Mouse (Mus musculus): Measurements from ENCODE around the gene Clstn1. TPM values are rescaled to one million over a fixed set of nuclear protein-coding genes. Genes with fewer than 3 reads are reported as not detected.

Clstn1 gene
- total and polyA plus RNA-seq, 3 experiments = 25.6 to 88.3 (median 86.7) TPM

DNA sequence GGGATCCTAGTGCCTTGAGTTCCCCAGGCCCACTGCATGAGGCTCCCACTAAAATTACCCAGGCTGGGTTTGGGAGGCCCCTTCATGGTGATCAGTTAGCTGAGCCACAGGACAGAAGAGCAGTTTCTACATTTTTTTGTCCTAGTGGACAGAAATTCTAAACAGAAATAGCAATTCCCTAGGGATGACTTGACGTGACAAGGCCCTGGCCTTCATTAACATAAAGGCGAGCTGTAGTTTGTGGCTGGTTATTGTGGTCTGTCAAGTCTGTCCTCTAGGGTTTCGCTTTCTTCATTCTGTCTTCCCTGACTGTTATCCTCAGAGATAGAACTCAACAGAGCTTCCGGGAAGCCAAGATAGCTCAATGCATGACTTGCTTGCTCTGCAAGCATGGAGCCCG is 55.7 kb downstream of the Clstn1 start:
- Histone ChIP-seq H3K27ac (no peak overlapping the region), H3K4me3 (no peak overlapping the region), H3K4me1 (ENCODE audit: control insufficient read depth, insufficient read depth, low read length) (no peaks in the 10 kb centered on the region), H3K36me3 (ENCODE audit: control insufficient read depth, insufficient read depth, low read length) (no peaks in the 10 kb centered on the region), H3K9ac (ENCODE audit: low read depth, low read length) (no peak overlapping the region), H3K27me3 (ENCODE audit: control insufficient read depth, insufficient read depth, low read length) (no peaks in the 10 kb centered on the region), H3K79me2 (replicated peaks; ENCODE audit: control insufficient read depth, insufficient read depth, low read length) (no peaks in the 10 kb centered on the region)
- DNase-seq = no peak
- TF ChIP-seq POLR2A (IDR thresholded peaks at IDR 0.05; ENCODE audit: insufficient read depth, low read depth, low read length) = no peak
- TF ChIP-seq EP300 (IDR thresholded peaks at IDR 0.05; ENCODE audit: insufficient read depth, low read depth, low read length) = no peak
- TF ChIP-seq CTCF (IDR thresholded peaks at IDR 0.05) = no peak
- intact Hi-C loops (cut with DNase I) = no loop called here
- WGBS = 82% methylated on average over 5 of the region's 5 CpGs

DNA sequence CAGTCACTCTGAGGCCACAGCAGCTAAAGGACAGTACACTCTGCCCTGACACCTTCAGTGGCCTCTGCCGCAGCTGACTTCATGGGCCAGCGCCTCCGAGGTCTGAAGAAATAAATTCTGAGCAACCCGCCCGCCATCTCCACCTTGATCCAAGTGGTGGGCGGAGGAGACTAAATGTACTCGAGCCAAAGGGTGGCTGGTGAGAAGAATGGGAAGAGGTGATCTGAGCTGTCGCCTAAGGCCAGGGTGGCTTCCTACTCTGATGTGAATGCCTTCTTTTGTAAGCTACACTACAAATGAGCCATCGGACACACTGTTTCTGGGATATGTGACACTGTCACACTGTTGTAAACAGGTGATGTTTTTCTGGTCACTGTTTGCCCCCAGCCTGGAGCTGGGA is 59.5 kb downstream of the Clstn1 start:
- no peak overlapping the region for H3K4me3 ChIP-seq
- no peak overlapping the region for H3K27ac ChIP-seq
- TF ChIP-seq CTCF (IDR thresholded peaks at IDR 0.05) (no peak), EP300 (IDR thresholded peaks at IDR 0.05; ENCODE audit: insufficient read depth, low read depth, low read length) (no peak), POLR2A (IDR thresholded peaks at IDR 0.05; ENCODE audit: insufficient read depth, low read depth, low read length) (no peak)
- no peak overlapping the region for H3K9ac ChIP-seq (ENCODE audit: low read depth, low read length)
- no peaks in the 10 kb centered on the region for H3K36me3 ChIP-seq (ENCODE audit: control insufficient read depth, insufficient read depth, low read length)
- no peaks in the 10 kb centered on the region for H3K79me2 ChIP-seq (replicated peaks; ENCODE audit: control insufficient read depth, insufficient read depth, low read length)
- WGBS = 94% methylated on average over 9 of the region's 9 CpGs
- no peaks in the 10 kb centered on the region for H3K27me3 ChIP-seq (ENCODE audit: control insufficient read depth, insufficient read depth, low read length)
- intact Hi-C loops (cut with DNase I) = no loop called here
- no peak for DNase-seq
- H3K4me1 ChIP-seq (ENCODE audit: control insufficient read depth, insufficient read depth, low read length) = peaks cover 1% of the 10 kb centered on the region

DNA sequence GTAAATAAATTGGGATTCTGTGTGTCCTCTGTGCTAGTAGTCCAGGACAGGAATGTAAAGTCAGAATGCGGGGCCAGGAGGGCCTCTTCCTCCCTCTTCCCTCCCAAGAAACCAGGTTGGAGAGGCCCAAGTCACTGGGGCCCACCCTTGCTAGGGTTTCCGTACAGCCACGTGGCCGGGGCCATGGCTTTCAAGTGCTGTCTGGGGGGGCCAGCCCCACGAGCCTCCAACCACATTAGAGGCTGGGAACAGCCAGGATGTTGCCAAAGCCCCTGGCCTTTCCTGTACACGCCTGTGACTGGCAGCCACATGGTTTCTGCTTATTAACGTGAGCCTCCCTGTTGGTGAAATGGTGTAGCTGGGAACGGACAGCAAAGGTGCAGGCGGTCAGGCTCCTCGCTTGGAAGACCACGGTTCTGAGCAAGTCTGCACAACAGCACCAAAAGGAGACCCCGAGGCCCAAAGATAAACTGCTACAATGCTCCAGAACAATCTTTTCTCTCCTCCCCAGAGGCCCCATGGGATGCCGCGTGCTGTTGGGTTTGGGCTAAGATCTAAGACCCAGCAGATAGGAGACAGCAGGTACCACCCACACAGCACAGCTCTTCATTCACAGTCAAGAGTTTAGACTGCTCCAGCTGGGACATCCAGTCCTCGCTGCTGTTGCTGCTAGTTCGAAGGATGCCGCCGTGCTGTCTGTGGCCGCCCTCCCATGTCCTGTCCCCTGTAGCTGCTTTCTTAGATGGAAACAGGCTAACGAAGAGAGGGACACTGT is 62.0 kb downstream of the Clstn1 start:
- DNase-seq = no peak
- H3K27ac ChIP-seq = no peak overlapping the region
- 73% methylated on average over 20 of the region's 20 CpGs for WGBS
- no peaks in the 10 kb centered on the region for H3K27me3 ChIP-seq (ENCODE audit: control insufficient read depth, insufficient read depth, low read length)
- TF ChIP-seq EP300 (IDR thresholded peaks at IDR 0.05; ENCODE audit: insufficient read depth, low read depth, low read length) (no peak), CTCF (IDR thresholded peaks at IDR 0.05) (no peak), POLR2A (IDR thresholded peaks at IDR 0.05; ENCODE audit: insufficient read depth, low read depth, low read length) (no peak)
- no peaks in the 10 kb centered on the region for H3K36me3 ChIP-seq (ENCODE audit: control insufficient read depth, insufficient read depth, low read length)
- H3K4me1 ChIP-seq (ENCODE audit: control insufficient read depth, insufficient read depth, low read length) = peaks cover 1% of the 10 kb centered on the region
- no peaks in the 10 kb centered on the region for H3K79me2 ChIP-seq (replicated peaks; ENCODE audit: control insufficient read depth, insufficient read depth, low read length)
- H3K4me3 ChIP-seq = no peak overlapping the region
- intact Hi-C loops (cut with DNase I) = no loop called here
- no peak overlapping the region for H3K9ac ChIP-seq (ENCODE audit: low read depth, low read length)

DNA sequence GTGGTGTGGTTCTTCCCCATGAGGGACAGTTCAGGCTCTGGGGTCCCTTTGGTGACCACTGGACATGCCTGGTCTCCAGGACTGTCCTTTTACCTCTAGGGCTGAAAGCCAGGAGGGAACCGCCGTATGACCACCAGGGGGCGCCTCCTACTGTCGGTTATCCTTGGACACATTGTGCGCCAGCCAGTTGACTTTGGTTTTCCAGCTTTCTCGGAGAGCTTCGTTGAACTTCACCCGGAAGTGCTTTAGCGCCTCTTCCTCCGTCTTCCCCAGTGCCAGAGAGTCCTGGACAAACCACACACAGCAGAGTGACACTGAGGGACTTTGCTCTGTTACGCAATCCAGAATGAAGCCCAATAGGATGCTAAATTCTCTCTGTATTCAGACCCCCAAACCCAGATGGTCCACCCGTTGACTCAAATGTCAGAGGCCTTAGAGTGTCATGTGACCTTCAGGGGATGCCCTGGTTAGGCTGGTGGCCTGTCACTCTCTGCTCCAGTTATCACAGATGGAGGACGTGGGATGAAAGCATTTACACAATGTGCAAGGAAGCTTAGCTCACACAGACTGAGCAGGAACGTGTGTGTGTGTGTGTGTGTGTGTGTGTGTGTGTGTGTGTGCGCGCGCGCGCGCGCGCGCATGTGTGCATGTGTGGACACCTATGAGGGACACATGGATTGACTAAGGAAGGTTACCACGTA is 64.4 kb downstream of the Clstn1 start:
- 58% methylated on average over 24 of the region's 24 CpGs for WGBS
- Histone ChIP-seq H3K9ac (ENCODE audit: low read depth, low read length) (no peak overlapping the region), H3K4me3 (no peak overlapping the region), H3K79me2 (replicated peaks; ENCODE audit: control insufficient read depth, insufficient read depth, low read length) (no peaks in the 10 kb centered on the region), H3K27ac (no peak overlapping the region), H3K36me3 (ENCODE audit: control insufficient read depth, insufficient read depth, low read length) (no peaks in the 10 kb centered on the region), H3K4me1 (ENCODE audit: control insufficient read depth, insufficient read depth, low read length) (peaks cover 1% of the 10 kb centered on the region), H3K27me3 (ENCODE audit: control insufficient read depth, insufficient read depth, low read length) (no peaks in the 10 kb centered on the region)
- peak; percentile 70 to 83 for DNase-seq
- intact Hi-C loops (cut with DNase I) = loop anchor here (1.0 kb wide), 1 partner anchor 60 kb away; no protein-coding TSS in a partner anchor
- TF ChIP-seq CTCF (IDR thresholded peaks at IDR 0.05) (peak; percentile 96), POLR2A (IDR thresholded peaks at IDR 0.05; ENCODE audit: insufficient read depth, low read depth, low read length) (no peak), EP300 (IDR thresholded peaks at IDR 0.05; ENCODE audit: insufficient read depth, low read depth, low read length) (no peak)

DNA sequence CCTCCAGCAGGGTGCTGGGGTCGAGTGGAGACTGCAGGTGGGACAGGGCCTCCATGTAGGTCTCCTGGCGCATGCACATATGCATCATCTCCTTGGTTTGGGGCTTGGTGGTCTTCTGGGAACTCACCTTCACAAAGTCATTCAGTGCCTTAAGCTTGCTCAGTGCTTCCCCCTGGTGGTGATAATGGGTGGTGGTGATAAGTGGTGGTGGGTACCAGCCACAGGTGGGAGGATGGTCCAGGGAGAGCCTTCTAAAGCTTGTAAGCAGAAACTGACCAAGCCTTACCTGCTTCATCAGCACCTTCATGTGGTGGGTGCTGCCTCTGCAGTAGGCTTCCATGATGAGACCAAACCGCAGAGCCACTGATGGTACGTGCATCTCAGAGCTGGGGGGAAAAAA is 68.0 kb downstream of the Clstn1 start:
- H3K4me3 ChIP-seq = no peak overlapping the region
- peaks cover 1% of the 10 kb centered on the region for H3K4me1 ChIP-seq (ENCODE audit: control insufficient read depth, insufficient read depth, low read length)
- H3K9ac ChIP-seq (ENCODE audit: low read depth, low read length) = no peak overlapping the region
- H3K27me3 ChIP-seq (ENCODE audit: control insufficient read depth, insufficient read depth, low read length) = no peaks in the 10 kb centered on the region
- no peaks in the 10 kb centered on the region for H3K36me3 ChIP-seq (ENCODE audit: control insufficient read depth, insufficient read depth, low read length)
- 91% methylated on average over 4 of the region's 4 CpGs for WGBS
- TF ChIP-seq CTCF (IDR thresholded peaks at IDR 0.05) = peak; percentile 81
- no peak for TF ChIP-seq POLR2A (IDR thresholded peaks at IDR 0.05; ENCODE audit: insufficient read depth, low read depth, low read length)
- no peak for TF ChIP-seq EP300 (IDR thresholded peaks at IDR 0.05; ENCODE audit: insufficient read depth, low read depth, low read length)
- peak; percentile 34 to 59 for DNase-seq
- H3K79me2 ChIP-seq (replicated peaks; ENCODE audit: control insufficient read depth, insufficient read depth, low read length) = no peaks in the 10 kb centered on the region
- intact Hi-C loops (cut with DNase I) = no loop called here
- no peak overlapping the region for H3K27ac ChIP-seq

Data from heart, adult 2 months (tissue).